Mouse (Mus musculus): ENCODE measurements at regions not wholly inside any gene's neighbourhood (a gene's known extent, or its start where the extent isn't known, plus 50 kb on each side); places are given as distances from the start of the nearest gene placed in this dataset.

DNA sequence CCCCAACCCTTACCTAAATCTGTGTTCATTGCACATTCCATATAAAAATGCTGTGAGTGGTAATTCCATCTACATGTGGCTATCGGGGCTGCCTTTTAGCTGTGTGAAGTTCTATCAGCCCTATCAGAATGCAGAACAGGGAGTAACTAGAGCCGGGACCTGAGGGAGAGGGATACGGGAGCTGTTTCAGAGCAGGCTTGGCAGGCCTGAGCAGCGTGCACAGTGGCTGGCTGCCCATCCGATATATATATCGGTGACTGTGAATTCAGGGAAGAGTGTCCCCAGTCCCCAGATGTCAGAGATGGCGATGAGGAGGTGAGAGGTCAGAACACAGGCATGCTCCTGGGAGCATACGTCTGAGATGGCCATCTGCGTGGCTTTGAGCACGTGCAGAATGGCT lies 79.0 kb downstream of the Arl4c start:
- no peak overlapping the region for H3K27ac ChIP-seq
- no peaks in the 10 kb centered on the region for H3K4me1 ChIP-seq (replicated peaks; ENCODE audit: control insufficient read depth in 2 of 2, insufficient read depth in 2 of 2, low read length in 1 of 2)
- no peaks in the 10 kb centered on the region for H3K36me3 ChIP-seq (replicated peaks; ENCODE audit: control insufficient read depth, insufficient read depth, low read depth)
- H3K9me3 ChIP-seq (ENCODE audit: control insufficient read depth, low read length), result no peaks in the 10 kb centered on the region
- WGBS (ENCODE audit: insufficient replicate concordance), result 74% methylated on average over 10 of the region's 10 CpGs
- no peak overlapping the region for H3K9ac ChIP-seq (replicated peaks)
- DNase-seq (ENCODE audit: low read depth in 3 of 3, low spot score in 3 of 3) (no peak), ATAC-seq (ENCODE audit: insufficient read depth) (no peak)
- no peaks in the 10 kb centered on the region for H3K27me3 ChIP-seq (ENCODE audit: control insufficient read depth, insufficient read depth, low read length)
- TF ChIP-seq CTCF (IDR thresholded peaks at IDR 0.05; ENCODE audit: low read depth) (no peak), EP300 (IDR thresholded peaks at IDR 0.05; ENCODE audit: low read depth) (no peak)
- no peak overlapping the region for H3K4me3 ChIP-seq (ENCODE audit: insufficient read depth in 1 of 2, low read depth in 2 of 2, low read length in 2 of 2)
- no peak overlapping the region for H3K4me2 ChIP-seq (ENCODE audit: low read depth)

DNA sequence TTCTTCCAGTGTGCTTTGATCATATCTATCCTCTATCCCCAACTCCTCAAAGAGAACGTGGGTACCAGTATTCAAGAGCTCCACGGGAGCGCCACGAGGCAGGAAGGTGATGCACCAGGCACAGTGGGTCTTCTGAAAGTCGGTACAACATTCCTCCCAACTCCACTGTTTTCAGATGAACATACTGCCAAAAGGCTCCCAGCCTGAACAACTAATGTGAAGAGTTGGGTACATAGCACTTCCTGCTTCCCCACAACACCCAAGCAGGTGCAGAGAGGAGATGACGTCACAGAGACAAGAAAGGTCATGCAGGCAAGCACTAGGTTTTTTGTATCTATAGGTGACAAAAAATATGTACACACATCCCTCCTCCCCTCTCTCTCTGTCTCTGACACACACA lies 79.7 kb downstream of the Arl4c start:
- ATAC-seq (ENCODE audit: insufficient read depth) (no peak), DNase-seq (ENCODE audit: low read depth in 3 of 3, low spot score in 3 of 3) (no peak)
- Histone ChIP-seq H3K4me1 (replicated peaks; ENCODE audit: control insufficient read depth in 2 of 2, insufficient read depth in 2 of 2, low read length in 1 of 2) (no peaks in the 10 kb centered on the region), H3K4me3 (ENCODE audit: insufficient read depth in 1 of 2, low read depth in 2 of 2, low read length in 2 of 2) (no peak overlapping the region), H3K4me2 (ENCODE audit: low read depth) (no peak overlapping the region), H3K27ac (no peak overlapping the region), H3K27me3 (ENCODE audit: control insufficient read depth, insufficient read depth, low read length) (no peaks in the 10 kb centered on the region), H3K9me3 (ENCODE audit: control insufficient read depth, low read length) (no peaks in the 10 kb centered on the region), H3K9ac (replicated peaks) (no peak overlapping the region), H3K36me3 (replicated peaks; ENCODE audit: control insufficient read depth, insufficient read depth, low read depth) (no peaks in the 10 kb centered on the region)
- 61% methylated on average over 6 of the region's 6 CpGs for WGBS (ENCODE audit: insufficient replicate concordance)
- TF ChIP-seq EP300 (IDR thresholded peaks at IDR 0.05; ENCODE audit: low read depth) (no peak), CTCF (IDR thresholded peaks at IDR 0.05; ENCODE audit: low read depth) (no peak)

DNA sequence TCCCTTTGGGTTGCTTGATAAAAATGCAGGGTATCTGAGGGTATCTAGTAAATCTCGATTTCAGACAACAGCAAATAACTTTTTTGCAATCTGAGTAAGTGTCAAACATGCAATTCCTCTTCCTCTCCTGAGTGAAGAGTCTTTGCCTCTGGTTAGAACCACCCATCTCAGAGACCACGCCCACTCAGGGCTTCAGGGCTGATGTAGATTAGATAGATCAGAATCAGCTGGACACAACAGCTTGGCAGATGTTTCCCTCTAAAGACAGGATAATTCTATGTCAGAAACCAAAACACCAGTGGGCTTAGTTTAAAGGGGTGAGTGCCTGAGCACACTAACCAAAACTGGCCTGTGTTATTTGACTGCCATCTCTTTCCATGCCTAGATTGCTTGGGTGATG lies 80.8 kb downstream of the Arl4c start:
- 29% methylated on average over 2 of the region's 2 CpGs for WGBS (ENCODE audit: insufficient replicate concordance)
- Histone ChIP-seq H3K9ac (replicated peaks) (no peak overlapping the region), H3K4me1 (replicated peaks; ENCODE audit: control insufficient read depth in 2 of 2, insufficient read depth in 2 of 2, low read length in 1 of 2) (no peaks in the 10 kb centered on the region), H3K9me3 (ENCODE audit: control insufficient read depth, low read length) (no peaks in the 10 kb centered on the region), H3K4me2 (ENCODE audit: low read depth) (no peak overlapping the region), H3K36me3 (replicated peaks; ENCODE audit: control insufficient read depth, insufficient read depth, low read depth) (no peaks in the 10 kb centered on the region), H3K27ac (no peak overlapping the region), H3K27me3 (ENCODE audit: control insufficient read depth, insufficient read depth, low read length) (no peaks in the 10 kb centered on the region), H3K4me3 (ENCODE audit: insufficient read depth in 1 of 2, low read depth in 2 of 2, low read length in 2 of 2) (no peak overlapping the region)
- TF ChIP-seq CTCF (IDR thresholded peaks at IDR 0.05; ENCODE audit: low read depth) (no peak), EP300 (IDR thresholded peaks at IDR 0.05; ENCODE audit: low read depth) (no peak)
- ATAC-seq (ENCODE audit: insufficient read depth) (no peak), DNase-seq (ENCODE audit: low read depth in 3 of 3, low spot score in 3 of 3) (no peak)

DNA sequence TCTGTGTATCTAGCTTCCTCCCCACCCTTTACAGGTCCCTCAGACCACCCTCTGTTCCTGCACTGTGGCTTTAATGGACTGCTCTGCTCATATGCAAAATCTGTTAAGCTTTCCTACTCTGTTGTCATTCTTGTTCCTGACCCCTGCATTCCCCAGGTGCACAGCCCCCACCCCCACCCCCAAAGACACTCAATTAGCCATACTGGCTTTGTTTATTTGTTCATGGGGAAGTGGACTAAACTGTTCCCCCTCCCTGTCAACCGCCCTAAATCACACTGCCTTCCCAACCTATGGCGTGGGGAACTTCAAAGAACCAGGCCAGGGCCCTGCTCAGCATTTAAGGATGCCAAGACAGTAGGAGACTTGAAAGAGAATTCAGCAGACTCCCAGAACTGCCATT lies 89.0 kb downstream of the Arl4c start:
- WGBS (ENCODE audit: insufficient replicate concordance), result 56% methylated on average over 2 of the region's 2 CpGs
- H3K4me1 ChIP-seq (replicated peaks; ENCODE audit: control insufficient read depth in 2 of 2, insufficient read depth in 2 of 2, low read length in 1 of 2), result no peaks in the 10 kb centered on the region
- H3K36me3 ChIP-seq (replicated peaks; ENCODE audit: control insufficient read depth, insufficient read depth, low read depth), result no peaks in the 10 kb centered on the region
- no peak overlapping the region for H3K4me2 ChIP-seq (ENCODE audit: low read depth)
- no peaks in the 10 kb centered on the region for H3K9me3 ChIP-seq (ENCODE audit: control insufficient read depth, low read length)
- no peak for DNase-seq (ENCODE audit: low read depth in 3 of 3, low spot score in 3 of 3)
- TF ChIP-seq CTCF (IDR thresholded peaks at IDR 0.05; ENCODE audit: low read depth) (no peak), EP300 (IDR thresholded peaks at IDR 0.05; ENCODE audit: low read depth) (no peak)
- no peak overlapping the region for H3K4me3 ChIP-seq (ENCODE audit: insufficient read depth in 1 of 2, low read depth in 2 of 2, low read length in 2 of 2)
- H3K27ac ChIP-seq, result no peak overlapping the region
- no peak for ATAC-seq (ENCODE audit: insufficient read depth)
- H3K9ac ChIP-seq (replicated peaks), result no peak overlapping the region
- no peaks in the 10 kb centered on the region for H3K27me3 ChIP-seq (ENCODE audit: control insufficient read depth, insufficient read depth, low read length)

GRCm38 (mm10) chr1:88611241-88611640 lies 90.8 kb downstream of the Arl4c start:
- ATAC-seq (ENCODE audit: insufficient read depth), result no peak
- Histone ChIP-seq H3K27ac (no peak overlapping the region), H3K4me1 (replicated peaks; ENCODE audit: control insufficient read depth in 2 of 2, insufficient read depth in 2 of 2, low read length in 1 of 2) (no peaks in the 10 kb centered on the region), H3K4me2 (ENCODE audit: low read depth) (no peak overlapping the region), H3K27me3 (ENCODE audit: control insufficient read depth, insufficient read depth, low read length) (no peaks in the 10 kb centered on the region), H3K9me3 (ENCODE audit: control insufficient read depth, low read length) (no peaks in the 10 kb centered on the region), H3K4me3 (ENCODE audit: insufficient read depth in 1 of 2, low read depth in 2 of 2, low read length in 2 of 2) (no peak overlapping the region), H3K9ac (replicated peaks) (no peak overlapping the region), H3K36me3 (replicated peaks; ENCODE audit: control insufficient read depth, insufficient read depth, low read depth) (no peaks in the 10 kb centered on the region)
- TF ChIP-seq EP300 (IDR thresholded peaks at IDR 0.05; ENCODE audit: low read depth) (no peak), CTCF (IDR thresholded peaks at IDR 0.05; ENCODE audit: low read depth) (no peak)
- DNase-seq (ENCODE audit: low read depth in 3 of 3, low spot score in 3 of 3), result no peak
- WGBS (ENCODE audit: insufficient replicate concordance), result 61% methylated on average over 5 of the region's 5 CpGs
